Comparison of ENCODE assay signal across 8 mouse cellular contexts in genomic region chr4:102088235-102088867, GRCm38 (mm10). TPM values are rescaled to one million over a fixed set of nuclear protein-coding genes. Genes with fewer than 3 reads are reported as not detected.
DNase-seq lines count a peak whose midpoint lies in the region; ATAC-seq and TF ChIP-seq lines count a peak whose summit lies in the region.

No protein-coding gene starts in this region.

- peaks cover 33% of the 10 kb centered on the region for H3K27me3 ChIP-seq in heart, postnatal 0 days (ENCODE audit: control insufficient read depth, insufficient read depth, low read length)
- no peaks in the 10 kb centered on the region for H3K27me3 ChIP-seq in cerebellum, adult 2 months (ENCODE audit: control insufficient read depth, insufficient read depth, low read length)
- peaks cover 39% of the 10 kb centered on the region for H3K27me3 ChIP-seq in liver, embryonic 12.5 days (replicated peaks)

- intact Hi-C loops in heart, postnatal 25 days (cut with DNase I) = no loop called here

- peak overlapping the region; percentile 78 for H3K4me2 ChIP-seq in heart, postnatal 0 days (ENCODE audit: low read depth, low read length)
- H3K4me2 ChIP-seq in liver, embryonic 12.5 days = peak overlapping the region; percentile 67

- peak; percentile 36; the same call in 1 of the 2 replicates for TF ChIP-seq POLR2A in cerebellum, adult 2 months (IDR thresholded peaks at IDR 0.05; ENCODE audit: borderline replicate concordance, insufficient read depth, low read length)

- TF ChIP-seq CTCF in heart, postnatal 0 days (IDR thresholded peaks at IDR 0.05; ENCODE audit: low read depth) = no peak
- no peak for TF ChIP-seq CTCF in cerebellum, adult 2 months (IDR thresholded peaks at IDR 0.05; ENCODE audit: borderline replicate concordance, insufficient read depth, low read depth, low read length)

- H3K36me3 ChIP-seq in heart, postnatal 0 days (replicated peaks; ENCODE audit: control insufficient read depth, insufficient read depth, low read length) = no peaks in the 10 kb centered on the region
- no peaks in the 10 kb centered on the region for H3K36me3 ChIP-seq in liver, embryonic 12.5 days

- no peak for TF ChIP-seq EP300 in heart, postnatal 0 days (IDR thresholded peaks at IDR 0.05; ENCODE audit: low read depth)

- no peak overlapping the region for H3K27ac ChIP-seq in heart, postnatal 0 days (ENCODE audit: low read depth)
- peak overlapping the region; percentile 98 for H3K27ac ChIP-seq in cerebellum, adult 2 months (ENCODE audit: insufficient read depth, low read length)
- no peak overlapping the region for H3K27ac ChIP-seq in liver, embryonic 12.5 days

- H3K9me3 ChIP-seq in heart, postnatal 0 days (replicated peaks; ENCODE audit: control insufficient read depth, low read length) = no peaks in the 10 kb centered on the region
- no peaks in the 10 kb centered on the region for H3K9me3 ChIP-seq in liver, embryonic 12.5 days (replicated peaks)

- peaks cover 12% of the 10 kb centered on the region; the same call in 1 of the 2 replicates for H3K4me1 ChIP-seq in heart, postnatal 0 days (ENCODE audit: control insufficient read depth, insufficient read depth)
- H3K4me1 ChIP-seq in cerebellum, adult 2 months (ENCODE audit: control insufficient read depth, insufficient read depth, low read length) = peaks cover 5% of the 10 kb centered on the region; the same call in 1 of the 2 replicates
- no peaks in the 10 kb centered on the region for H3K4me1 ChIP-seq in liver, embryonic 12.5 days

- ATAC-seq in heart, postnatal 0 days (ENCODE audit: insufficient read depth, low read depth) = no peak
- no peak for ATAC-seq in liver, embryonic 12.5 days

- H3K9ac ChIP-seq in heart, postnatal 0 days (replicated peaks; ENCODE audit: low read depth, low read length) = no peak overlapping the region
- H3K9ac ChIP-seq in liver, embryonic 12.5 days = 0 out of 2 replicates have a peak overlapping the region, but pooled peaks have one; percentile 7

- H3K4me3 ChIP-seq in heart, postnatal 0 days (ENCODE audit: low read depth, low read length) = peak overlapping the region; percentile 52
- peak overlapping the region; percentile 83 for H3K4me3 ChIP-seq in cerebellum, adult 2 months (replicated peaks; ENCODE audit: insufficient read depth, low read depth, low read length)
- H3K4me3 ChIP-seq in liver, embryonic 12.5 days = peak overlapping the region; percentile 43

- 24% methylated on average over 15 of the region's 15 CpGs for WGBS in heart, postnatal 0 days
- 7% methylated on average over 15 of the region's 15 CpGs for WGBS in cerebellum, adult 2 months
- 28% methylated on average over 15 of the region's 15 CpGs for WGBS in liver, embryonic 12.5 days (ENCODE audit: insufficient replicate concordance)

- no peak for DNase-seq in heart, postnatal 0 days (ENCODE audit: low spot score)
- no peak for DNase-seq in heart, postnatal 25 days (ENCODE audit: low spot score)
- DNase-seq in cerebellum, adult 2 months = peak; percentile 76 to 81
- peak; percentile 10 for DNase-seq in forelimb bud, embryonic 11.5 days (ENCODE audit: low read depth, low spot score)
- DNase-seq in right cerebral cortex, postnatal 14 days = peak; percentile 9
- DNase-seq in urinary bladder, postnatal 10 days (ENCODE audit: low spot score) = no peak
- DNase-seq in layer of hippocampus, postnatal 36 days = no peak

RNA-seq across cellular contexts. Expression of gene Pde4b, which starts 1.0 kb away (rescaled TPM):
- total RNA-seq in heart, postnatal 0 days (2014; rRNA removed; ENCODE audit: low replicate concordance) = 50.1 and 56.2 TPM in 2 replicates
- 29.6 and 30.8 TPM in 2 replicates for polyA plus RNA-seq in heart, postnatal 0 days (2015; fragmentation: Nextera tagmentation; extraction: Ambion mirVana)
- 10 to 100 TPM; 24.3 to 34.2 TPM for total RNA-seq in heart, postnatal 25 days (2021)
- 78.9 and 82.6 TPM in 2 replicates for polyA plus RNA-seq in cerebellum, adult 2 months (2012; rRNA removed)
- 4.2 TPM in 2 replicates for polyA plus RNA-seq in liver, embryonic 12.5 days (2016; fragmentation: Nextera tagmentation; extraction: Ambion mirVana)
- 10 to 100 TPM; 65.7 to 71.9 TPM for total RNA-seq in layer of hippocampus, postnatal 36 days (2021)

Comparison
In these comparisons a context has a peak if more than half of its experiments do, and no peak if none do; other contexts are left out.
1. DNase-seq: peak in cerebellum, adult 2 months (2 of 2), forelimb bud, embryonic 11.5 days (single experiment) and right cerebral cortex, postnatal 14 days (single experiment); none in heart, postnatal 0 days (single experiment), heart, postnatal 25 days (single experiment), urinary bladder, postnatal 10 days (single experiment) and layer of hippocampus, postnatal 36 days (0 of 2).
2. Peak in every context shown above with its lines, with median percentiles within 50 percentile points of each other: H3K4me3 ChIP-seq.